Mouse (Mus musculus) c-Kit-positive CD71-negative TER-119-negative erythroid progenitor cells, embryonic 14.5 days (primary cell): ENCODE data around the gene Ccnd3.
A peak's percentile ranks its signal among the peaks of the same experiment; 100 is the strongest.

Experiments used
- DNase-seq: peaks from one replicate; pipeline ENCODE4 v3.0.0-alpha.2; 2013; ENCODE audit warnings: low read depth

Gene Ccnd3

GRCm38 (mm10) chr17:47515180-47515844, 10.5 kb downstream of the Ccnd3 start:
- DNase-seq: no peak

- no peak for DNase-seq
Measured at GRCm38 (mm10) chr17:47516232-47516631, 11.4 kb downstream of the Ccnd3 start.

GRCm38 (mm10) chr17:47518205-47518604, 13.4 kb downstream of the Ccnd3 start:
- DNase-seq: no peak

GRCm38 (mm10) chr17:47521551-47522258, 16.9 kb downstream of the Ccnd3 start:
- DNase-seq: peak; percentile 73

- no peak for DNase-seq
Measured at GRCm38 (mm10) chr17:47522536-47522935, 17.7 kb downstream of the Ccnd3 start.

- peak; percentile 63 for DNase-seq
Measured at GRCm38 (mm10) chr17:47523211-47523682, 18.4 kb downstream of the Ccnd3 start.

- no peak for DNase-seq
Measured at GRCm38 (mm10) chr17:47524055-47524454, 19.2 kb downstream of the Ccnd3 start.

- no peak for DNase-seq
Measured at GRCm38 (mm10) chr17:47524991-47525390, 20.1 kb downstream of the Ccnd3 start.

- DNase-seq: no peak
Measured at GRCm38 (mm10) chr17:47526856-47527520, 22.1 kb downstream of the Ccnd3 start.

GRCm38 (mm10) chr17:47527581-47528300, 22.9 kb downstream of the Ccnd3 start:
- DNase-seq: no peak

- no peak for DNase-seq
Measured at GRCm38 (mm10) chr17:47528919-47529318, 24.1 kb downstream of the Ccnd3 start.

GRCm38 (mm10) chr17:47529595-47529994, 24.7 kb downstream of the Ccnd3 start:
- no peak for DNase-seq

GRCm38 (mm10) chr17:47531387-47531818, 26.6 kb downstream of the Ccnd3 start:
- DNase-seq: no peak

- no peak for DNase-seq
Measured at GRCm38 (mm10) chr17:47532364-47532763, 27.5 kb downstream of the Ccnd3 start.

- DNase-seq: no peak
Measured at GRCm38 (mm10) chr17:47533691-47534090, 28.8 kb downstream of the Ccnd3 start.

- no peak for DNase-seq
Measured at GRCm38 (mm10) chr17:47535812-47536236, 31.0 kb downstream of the Ccnd3 start.

- no peak for DNase-seq
Measured at GRCm38 (mm10) chr17:47538049-47538448, 33.2 kb downstream of the Ccnd3 start.

- no peak for DNase-seq
Measured at GRCm38 (mm10) chr17:47539128-47539527, 34.3 kb downstream of the Ccnd3 start.

GRCm38 (mm10) chr17:47542061-47542460, 37.2 kb downstream of the Ccnd3 start:
- DNase-seq: peak; percentile 42

- no peak for DNase-seq
Measured at GRCm38 (mm10) chr17:47543051-47543650, 38.3 kb downstream of the Ccnd3 start.

- no peak for DNase-seq
Measured at GRCm38 (mm10) chr17:47545154-47545553, 40.3 kb downstream of the Ccnd3 start.

- no peak for DNase-seq
Measured at GRCm38 (mm10) chr17:47545861-47546331, 41.0 kb downstream of the Ccnd3 start.
